Mouse (Mus musculus): ENCODE measurements around the gene Gm44805. TPM values are rescaled to one million over a fixed set of nuclear protein-coding genes. Genes with fewer than 3 reads are reported as not detected.

The Gm44805 gene
- polyA plus RNA-seq, 1 experiment from 2014 or later: not detected

- no peak overlapping the region for H3K9ac ChIP-seq (ENCODE audit: low read depth, low read length)
- no peak for ATAC-seq (replicated peaks; ENCODE audit: insufficient number of reproducible peaks, low FRiP score, low TSS enrichment)
- no peaks in the 10 kb centered on the region for H3K27me3 ChIP-seq (ENCODE audit: control insufficient read depth, insufficient read depth, low read length)
- no peak overlapping the region for H3K27ac ChIP-seq (ENCODE audit: low read depth, low read length)
- no peak overlapping the region for H3K4me3 ChIP-seq (ENCODE audit: low read depth, low read length)
- WGBS (ENCODE audit: insufficient replicate concordance): 91% methylated on average over 15 of the region's 15 CpGs
- H3K9me3 ChIP-seq (replicated peaks; ENCODE audit: control insufficient read depth, low read length): no peaks in the 10 kb centered on the region
- H3K36me3 ChIP-seq (ENCODE audit: control insufficient read depth, insufficient read depth, low read length): peaks cover 60% of the 10 kb centered on the region
- H3K4me2 ChIP-seq: no peak overlapping the region
- H3K4me1 ChIP-seq (ENCODE audit: control insufficient read depth, insufficient read depth, low read length): peaks cover 2% of the 10 kb centered on the region; the same call in 1 of the 2 replicates
These were observed 47.4 kb downstream of the Gm44805 start for GRCm38 (mm10) chr7:19633855-19634254.

GRCm38 (mm10) chr7:19633197-19633596 is 48.0 kb downstream of the Gm44805 start:
- no peak overlapping the region for H3K4me3 ChIP-seq (ENCODE audit: low read depth, low read length)
- H3K36me3 ChIP-seq (ENCODE audit: control insufficient read depth, insufficient read depth, low read length): peaks cover 55% of the 10 kb centered on the region

GRCm38 (mm10) chr7:19632720-19633119 is 48.5 kb downstream of the Gm44805 start:
- Histone ChIP-seq H3K4me1 (ENCODE audit: control insufficient read depth, insufficient read depth, low read length) (peaks cover 2% of the 10 kb centered on the region; the same call in 1 of the 2 replicates), H3K4me2 (no peak overlapping the region), H3K27ac (ENCODE audit: low read depth, low read length) (0 out of 2 replicates have a peak overlapping the region, but pooled peaks have one; percentile 6), H3K36me3 (ENCODE audit: control insufficient read depth, insufficient read depth, low read length) (peaks cover 50% of the 10 kb centered on the region), H3K9me3 (replicated peaks; ENCODE audit: control insufficient read depth, low read length) (no peaks in the 10 kb centered on the region), H3K9ac (ENCODE audit: low read depth, low read length) (no peak overlapping the region), H3K4me3 (ENCODE audit: low read depth, low read length) (no peak overlapping the region), H3K27me3 (ENCODE audit: control insufficient read depth, insufficient read depth, low read length) (no peaks in the 10 kb centered on the region)
- no peak for ATAC-seq (replicated peaks; ENCODE audit: insufficient number of reproducible peaks, low FRiP score, low TSS enrichment)

More at GRCm38 (mm10) chr7:19633197-19633596, 48.0 kb downstream of the Gm44805 start:
- Histone ChIP-seq H3K4me1 (ENCODE audit: control insufficient read depth, insufficient read depth, low read length) (peaks cover 2% of the 10 kb centered on the region; the same call in 1 of the 2 replicates), H3K4me2 (no peak overlapping the region), H3K9ac (ENCODE audit: low read depth, low read length) (no peak overlapping the region), H3K9me3 (replicated peaks; ENCODE audit: control insufficient read depth, low read length) (no peaks in the 10 kb centered on the region), H3K27me3 (ENCODE audit: control insufficient read depth, insufficient read depth, low read length) (no peaks in the 10 kb centered on the region), H3K27ac (ENCODE audit: low read depth, low read length) (no peak overlapping the region)
- no peak for ATAC-seq (replicated peaks; ENCODE audit: insufficient number of reproducible peaks, low FRiP score, low TSS enrichment)
- 89% methylated on average over 17 of the region's 17 CpGs for WGBS (ENCODE audit: insufficient replicate concordance)

- Histone ChIP-seq H3K36me3 (ENCODE audit: control insufficient read depth, insufficient read depth, low read length) (peaks cover 46% of the 10 kb centered on the region), H3K9me3 (replicated peaks; ENCODE audit: control insufficient read depth, low read length) (no peaks in the 10 kb centered on the region), H3K4me2 (no peak overlapping the region), H3K9ac (ENCODE audit: low read depth, low read length) (no peak overlapping the region), H3K4me1 (ENCODE audit: control insufficient read depth, insufficient read depth, low read length) (peaks cover 2% of the 10 kb centered on the region; the same call in 1 of the 2 replicates), H3K27ac (ENCODE audit: low read depth, low read length) (no peak overlapping the region), H3K4me3 (ENCODE audit: low read depth, low read length) (no peak overlapping the region), H3K27me3 (ENCODE audit: control insufficient read depth, insufficient read depth, low read length) (no peaks in the 10 kb centered on the region)
- ATAC-seq (replicated peaks; ENCODE audit: insufficient number of reproducible peaks, low FRiP score, low TSS enrichment): no peak
These were observed 48.9 kb downstream of the Gm44805 start for GRCm38 (mm10) chr7:19632275-19632674.

- Histone ChIP-seq H3K9ac (ENCODE audit: low read depth, low read length) (peak within 1 kb of the TSS; percentile 62), H3K4me2 (peak within 1 kb of the TSS; percentile 92), H3K27me3 (ENCODE audit: control insufficient read depth, insufficient read depth, low read length) (no peaks in the 10 kb centered on the region), H3K4me1 (ENCODE audit: control insufficient read depth, insufficient read depth, low read length) (peaks cover 2% of the 10 kb centered on the region; the same call in 1 of the 2 replicates), H3K36me3 (ENCODE audit: control insufficient read depth, insufficient read depth, low read length) (peaks cover 17% of the 10 kb centered on the region), H3K9me3 (replicated peaks; ENCODE audit: control insufficient read depth, low read length) (no peaks in the 10 kb centered on the region), H3K27ac (ENCODE audit: low read depth, low read length) (peak within 1 kb of the TSS; percentile 68), H3K4me3 (ENCODE audit: low read depth, low read length) (peak within 1 kb of the TSS; percentile 69)
- under 1% methylated on average over 37 of the region's 41 CpGs for WGBS (ENCODE audit: insufficient replicate concordance)
- peak; percentile 74 for ATAC-seq (replicated peaks; ENCODE audit: insufficient number of reproducible peaks, low FRiP score, low TSS enrichment)
These were observed 51.9 kb downstream of the Gm44805 start, which contains the start of gene Relb for GRCm38 (mm10) chr7:19629361-19629734. Gene Relb (minus strand): TSS chr7:19629438.

GRCm38 (mm10) chr7:19628536-19629360 is 52.5 kb downstream of the Gm44805 start:
- Histone ChIP-seq H3K36me3 (ENCODE audit: control insufficient read depth, insufficient read depth, low read length) (peaks cover 12% of the 10 kb centered on the region), H3K27me3 (ENCODE audit: control insufficient read depth, insufficient read depth, low read length) (no peaks in the 10 kb centered on the region)

GRCm38 (mm10) chr7:19628192-19628535 is 53.1 kb downstream of the Gm44805 start:
- H3K4me3 ChIP-seq (ENCODE audit: low read depth, low read length): peak overlapping the region; percentile 69
- H3K36me3 ChIP-seq (ENCODE audit: control insufficient read depth, insufficient read depth, low read length): peaks cover 7% of the 10 kb centered on the region; the same call in 1 of the 2 replicates
- H3K4me1 ChIP-seq (ENCODE audit: control insufficient read depth, insufficient read depth, low read length): peaks cover 2% of the 10 kb centered on the region; the same call in 1 of the 2 replicates
- peak overlapping the region; percentile 92 for H3K4me2 ChIP-seq
- peak overlapping the region; percentile 68 for H3K27ac ChIP-seq (ENCODE audit: low read depth, low read length)
- H3K9ac ChIP-seq (ENCODE audit: low read depth, low read length): no peak overlapping the region
- no peaks in the 10 kb centered on the region for H3K9me3 ChIP-seq (replicated peaks; ENCODE audit: control insufficient read depth, low read length)
- no peak for ATAC-seq (replicated peaks; ENCODE audit: insufficient number of reproducible peaks, low FRiP score, low TSS enrichment)
- 10% methylated on average over 17 of the region's 17 CpGs for WGBS (ENCODE audit: insufficient replicate concordance)
- H3K27me3 ChIP-seq (ENCODE audit: control insufficient read depth, insufficient read depth, low read length): no peaks in the 10 kb centered on the region

More at GRCm38 (mm10) chr7:19628536-19629360, 52.5 kb downstream of the Gm44805 start:
- Histone ChIP-seq H3K27ac (ENCODE audit: low read depth, low read length) (peak overlapping the region; percentile 68), H3K9me3 (replicated peaks; ENCODE audit: control insufficient read depth, low read length) (no peaks in the 10 kb centered on the region), H3K4me2 (peak overlapping the region; percentile 92), H3K9ac (ENCODE audit: low read depth, low read length) (peak overlapping the region; percentile 62), H3K4me3 (ENCODE audit: low read depth, low read length) (peak overlapping the region; percentile 69), H3K4me1 (ENCODE audit: control insufficient read depth, insufficient read depth, low read length) (peaks cover 2% of the 10 kb centered on the region; the same call in 1 of the 2 replicates)
- ATAC-seq (replicated peaks; ENCODE audit: insufficient number of reproducible peaks, low FRiP score, low TSS enrichment): peak; percentile 83
- 1% methylated on average over 57 of the region's 57 CpGs for WGBS (ENCODE audit: insufficient replicate concordance)

- H3K4me2 ChIP-seq: peak overlapping the region; percentile 92
- no peaks in the 10 kb centered on the region for H3K27me3 ChIP-seq (ENCODE audit: control insufficient read depth, insufficient read depth, low read length)
- H3K9ac ChIP-seq (ENCODE audit: low read depth, low read length): no peak overlapping the region
- H3K9me3 ChIP-seq (replicated peaks; ENCODE audit: control insufficient read depth, low read length): no peaks in the 10 kb centered on the region
- 63% methylated on average over 3 of the region's 3 CpGs for WGBS (ENCODE audit: insufficient replicate concordance)
- peaks cover 3% of the 10 kb centered on the region; the same call in 1 of the 2 replicates for H3K36me3 ChIP-seq (ENCODE audit: control insufficient read depth, insufficient read depth, low read length)
- H3K4me1 ChIP-seq (ENCODE audit: control insufficient read depth, insufficient read depth, low read length): peaks cover 2% of the 10 kb centered on the region; the same call in 1 of the 2 replicates
- peak overlapping the region; percentile 69; the same call in 1 of the 2 replicates for H3K4me3 ChIP-seq (ENCODE audit: low read depth, low read length)
- ATAC-seq (replicated peaks; ENCODE audit: insufficient number of reproducible peaks, low FRiP score, low TSS enrichment): no peak
- no peak overlapping the region for H3K27ac ChIP-seq (ENCODE audit: low read depth, low read length)
These were observed 53.5 kb downstream of the Gm44805 start for GRCm38 (mm10) chr7:19627721-19628120.

Measured in heart, embryonic 11.5 days (tissue).